Mouse (Mus musculus): ENCODE results near the gene Jpt2.

GRCm38 (mm10) chr17:24888862-24889261 is 71.6 kb downstream of the Jpt2 start:
- TF ChIP-seq TAL1 (IDR thresholded peaks at IDR 0.05; ENCODE audit: low read length), result no peak
- TF ChIP-seq GATA1 (IDR thresholded peaks at IDR 0.05; ENCODE audit: low read length), result no peak

Data from erythroblast, embryonic 14.5 days (primary cell).